Mouse (Mus musculus): ENCODE measurements at regions not wholly inside any gene's neighbourhood (a gene's known extent, or its start where the extent isn't known, plus 50 kb on each side); places are given as distances from the start of the nearest gene placed in this dataset.
A peak's percentile ranks its signal among the peaks of the same experiment; 100 is the strongest.

DNA sequence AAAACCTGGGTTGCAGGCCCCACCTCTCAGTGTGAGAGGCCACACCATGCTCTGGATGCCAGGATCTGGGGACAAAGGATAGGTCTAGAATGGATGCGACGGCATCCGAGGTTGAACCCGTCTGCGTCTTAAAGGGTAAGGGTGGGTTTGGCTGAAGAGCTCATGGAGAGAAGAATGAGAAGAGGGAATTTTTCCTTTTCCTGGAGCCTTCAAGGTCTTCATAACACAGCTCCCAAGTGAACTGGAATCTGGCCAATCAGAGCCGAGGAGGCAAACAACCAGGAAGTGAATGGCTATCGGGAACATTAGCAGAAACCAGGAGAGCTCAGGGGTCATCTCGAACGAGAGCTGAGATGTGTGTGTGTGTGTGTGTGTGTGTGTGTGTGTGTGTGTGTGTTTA is 320.1 kb downstream of the Med13l start:
- no peak for DNase-seq (ENCODE audit: low spot score in 2 of 2)

DNA sequence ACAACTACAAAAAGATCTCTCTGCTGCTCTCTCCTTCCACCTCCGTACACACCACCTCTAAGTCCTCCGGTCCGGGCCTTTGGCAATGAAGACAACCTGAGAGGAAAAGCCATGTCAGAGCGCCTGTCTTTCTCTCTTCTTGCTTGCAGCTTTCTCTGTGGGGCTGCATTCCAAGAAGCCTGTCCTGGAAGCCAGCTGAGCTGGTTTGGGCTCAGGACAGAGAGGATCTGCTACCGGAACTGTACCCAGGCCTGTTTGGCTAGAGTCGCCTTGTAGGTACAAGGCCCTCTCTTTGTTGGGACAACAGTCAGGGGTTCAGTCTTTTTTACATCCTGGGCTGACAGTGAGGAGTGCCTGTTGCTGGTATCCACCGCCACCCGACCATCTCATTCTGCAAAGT is 321.4 kb downstream of the Med13l start:
- no peak for DNase-seq (ENCODE audit: low spot score in 2 of 2)

DNA sequence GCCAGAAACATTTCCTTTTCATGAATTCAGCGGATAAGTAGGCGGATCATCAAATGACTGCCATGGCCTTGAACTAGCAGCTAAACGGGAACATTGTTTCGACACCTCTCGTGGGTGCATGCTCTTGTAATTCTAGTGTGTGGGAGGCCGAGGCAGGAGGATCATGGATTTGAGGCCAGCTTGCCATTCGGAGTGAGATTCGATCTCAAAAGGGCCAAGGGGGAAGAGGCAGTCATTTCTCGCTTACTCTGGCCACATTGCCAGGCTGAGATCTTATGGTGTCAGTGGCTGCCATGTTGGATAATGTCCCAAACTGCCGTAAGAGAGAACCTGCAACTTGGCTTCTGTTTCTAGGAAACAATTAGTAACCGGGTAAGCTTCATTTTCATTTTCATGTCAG is 327.7 kb downstream of the Med13l start:
- no peak for DNase-seq (ENCODE audit: low spot score in 2 of 2)

DNA sequence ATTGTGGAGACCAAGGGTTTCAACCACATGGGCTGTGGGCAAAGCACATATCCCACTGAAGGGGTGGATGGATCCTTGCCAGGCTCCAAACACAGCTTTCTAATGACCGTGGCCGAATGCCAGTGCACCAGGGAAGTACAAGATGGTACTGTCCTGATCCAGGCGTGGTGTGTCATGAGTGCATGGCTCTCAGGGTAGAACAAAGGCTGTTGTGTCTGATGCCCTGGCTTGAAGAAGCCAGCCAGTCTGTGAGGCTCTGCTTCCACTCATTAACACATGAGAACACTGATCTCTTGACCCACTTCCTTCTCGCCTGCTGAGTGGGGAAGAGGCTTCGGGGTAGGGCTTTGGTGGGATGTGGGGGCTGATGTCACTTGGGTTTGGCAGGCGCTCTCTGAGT is 330.7 kb downstream of the Med13l start:
- DNase-seq (ENCODE audit: low spot score in 2 of 2) = peak in 1 of 2 experiments; percentile 19

DNA sequence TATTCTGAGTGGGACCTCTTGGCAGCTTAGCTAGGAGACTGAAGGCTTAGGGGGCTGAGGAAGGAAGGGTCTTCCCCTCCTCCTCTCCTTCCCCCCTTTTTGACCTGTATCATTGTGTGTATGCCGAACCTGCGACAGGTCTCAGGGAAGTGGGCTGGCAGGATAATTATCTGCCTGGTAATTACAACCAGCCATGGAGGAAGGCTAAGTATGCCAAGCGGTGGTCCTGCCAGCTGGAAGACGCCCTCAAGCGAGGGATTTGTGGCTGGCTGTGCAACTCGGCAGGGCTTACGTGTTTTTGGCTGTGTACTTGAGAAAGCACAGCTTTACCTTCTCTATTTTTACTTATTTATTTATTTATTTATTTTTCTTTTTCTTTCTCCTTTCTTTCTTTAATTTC is 347.7 kb downstream of the Med13l start:
- DNase-seq (ENCODE audit: low spot score in 2 of 2) = no peak

DNA sequence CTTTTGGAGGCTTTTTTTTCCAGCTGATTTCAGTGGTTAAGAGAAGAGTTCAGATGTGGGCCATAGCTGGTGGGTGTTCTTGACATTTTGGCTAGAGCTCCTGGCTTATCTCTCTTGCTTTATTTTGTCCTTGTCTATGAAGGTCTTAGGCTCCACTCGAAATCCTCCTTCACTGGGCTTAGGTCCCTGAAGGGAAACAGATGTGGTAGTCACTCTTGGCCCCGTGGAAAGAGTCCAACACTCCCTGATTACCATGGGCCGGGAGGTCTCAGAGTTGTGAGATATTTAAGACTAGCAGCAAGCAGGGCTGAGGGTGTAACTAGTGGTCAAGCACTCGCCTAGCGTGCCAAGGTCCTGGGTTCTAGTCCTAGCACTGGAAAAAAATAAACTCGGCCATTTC is 349.3 kb downstream of the Med13l start:
- DNase-seq (ENCODE audit: low spot score in 2 of 2) = no peak

DNA sequence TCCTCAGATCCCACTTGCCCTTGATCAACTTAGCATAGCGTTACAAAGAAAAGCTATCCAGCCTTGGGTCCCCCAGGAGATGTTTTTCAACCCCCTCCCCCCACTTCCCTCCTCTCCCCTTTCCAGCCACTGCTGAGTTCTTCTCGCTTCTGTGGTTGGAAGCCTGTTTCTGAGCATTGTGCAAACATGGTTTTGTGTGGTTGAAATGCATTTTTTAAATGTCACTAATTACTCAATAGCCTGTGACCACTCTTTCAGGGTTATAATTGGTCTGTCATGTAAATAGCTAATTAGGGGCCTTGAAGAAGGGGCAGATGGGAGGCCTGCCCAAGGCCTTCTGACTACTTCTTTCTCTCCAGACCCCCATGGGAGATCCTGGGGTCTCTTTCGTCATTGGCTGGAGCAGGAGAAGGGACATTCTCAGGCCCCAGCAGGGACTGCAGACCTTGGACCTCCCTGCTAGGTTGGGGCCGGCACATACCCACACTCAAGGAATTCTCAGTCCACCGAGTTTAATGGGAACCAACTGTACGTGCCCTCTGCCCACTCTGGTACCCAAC is 353.8 kb downstream of the Med13l start:
- no peak for DNase-seq (ENCODE audit: low spot score in 2 of 2)

DNA sequence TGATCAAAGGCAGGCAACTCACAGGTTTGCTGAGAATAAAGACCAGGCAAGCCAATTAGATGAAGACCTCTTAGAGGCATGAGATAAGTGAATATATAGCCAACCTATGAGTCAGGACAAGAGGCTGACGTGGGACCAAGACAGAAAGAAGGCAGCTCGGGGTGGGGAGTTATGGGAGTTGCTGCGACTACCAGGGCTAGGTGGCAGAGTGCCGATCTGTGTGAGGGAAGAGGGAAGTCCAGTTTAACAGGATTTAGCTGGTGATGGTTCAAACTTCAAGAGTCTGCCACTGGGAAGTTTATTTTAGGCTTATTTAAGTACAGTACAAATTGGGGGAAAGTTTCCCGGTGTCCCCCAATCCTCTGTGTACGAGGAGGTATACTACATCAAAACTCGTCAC is 362.9 kb downstream of the Med13l start:
- no peak for DNase-seq (ENCODE audit: low spot score in 2 of 2)

DNA sequence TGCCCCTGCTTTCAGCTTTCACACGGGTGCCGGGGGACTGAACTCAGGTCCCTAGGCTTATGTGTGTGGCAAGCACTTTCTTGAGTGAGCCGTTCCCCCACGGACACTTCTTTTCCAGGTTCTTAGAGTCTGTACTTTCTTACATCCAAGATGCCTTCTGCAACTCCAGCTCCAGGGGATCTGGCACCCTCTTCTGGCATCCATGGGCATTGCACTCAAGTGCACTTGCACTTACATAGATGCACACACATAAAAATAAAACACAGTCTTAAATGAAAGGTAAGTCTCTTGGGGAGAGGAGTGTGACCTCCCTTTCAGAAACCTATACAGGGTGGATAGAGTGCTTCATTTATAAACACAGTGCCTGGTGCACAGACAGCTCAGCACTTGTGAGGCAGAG is 368.6 kb downstream of the Med13l start:
- no peak for DNase-seq (ENCODE audit: low spot score in 2 of 2)

DNA sequence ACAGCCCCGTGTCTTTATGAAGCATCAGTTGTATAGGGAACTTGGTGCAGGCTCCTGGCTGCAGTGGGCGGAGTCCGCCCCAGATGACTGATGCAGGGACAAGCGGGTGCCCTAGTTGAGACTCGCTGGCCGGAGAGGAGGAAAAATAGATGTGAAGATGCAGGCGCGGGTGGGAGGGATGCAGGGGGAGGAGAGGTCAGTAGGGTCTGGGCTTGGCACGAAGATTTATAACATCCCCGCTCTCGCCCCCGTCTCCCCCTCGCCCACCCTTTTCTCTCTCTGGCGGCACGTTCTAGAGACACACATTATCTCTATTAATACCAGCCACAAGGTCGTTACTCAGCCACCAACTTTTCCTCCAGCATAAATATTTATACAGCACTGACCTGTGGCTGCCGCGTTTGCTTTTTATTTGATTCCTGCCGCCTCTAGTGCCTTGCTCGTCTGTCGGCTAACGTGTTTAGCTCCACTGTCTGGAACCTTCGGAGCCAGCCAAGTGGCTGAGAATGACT is 369.6 kb downstream of the Med13l start:
- no peak for DNase-seq (ENCODE audit: low spot score in 2 of 2)

DNA sequence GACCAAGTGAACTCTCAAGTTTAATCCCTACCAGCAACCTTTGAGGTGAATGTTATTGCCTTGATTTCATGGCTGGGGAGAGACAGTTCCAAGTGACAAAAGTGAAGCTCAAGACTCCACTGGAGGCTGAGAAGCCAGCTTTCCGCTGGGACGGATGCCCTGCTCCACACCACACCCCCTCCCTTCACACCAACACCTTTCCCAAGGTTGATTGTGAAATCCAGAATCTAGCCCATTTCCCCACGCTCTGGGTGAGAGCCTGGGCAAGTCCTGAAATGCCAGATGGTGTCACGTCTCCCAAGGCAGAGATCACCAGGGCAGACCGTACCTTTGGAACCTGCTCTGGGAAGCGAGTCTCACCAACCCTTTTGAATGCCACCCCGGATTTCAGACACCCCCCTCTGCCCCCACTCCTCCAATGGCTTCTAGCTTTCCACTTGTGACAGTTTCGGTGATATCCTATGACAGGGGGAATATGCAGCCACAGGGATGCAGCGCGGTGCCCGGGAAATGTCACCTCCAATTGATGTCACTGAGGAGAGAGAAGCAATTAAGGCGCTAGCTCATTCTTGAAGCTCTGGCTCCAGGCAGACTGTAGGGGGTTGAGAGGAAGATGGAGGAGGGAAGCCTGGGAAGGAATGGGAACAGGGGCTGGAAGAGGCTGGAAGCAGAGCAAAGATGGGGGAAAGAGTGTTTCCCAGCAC is 379.0 kb downstream of the Med13l start:
- DNase-seq (ENCODE audit: low spot score in 2 of 2) = no peak

DNA sequence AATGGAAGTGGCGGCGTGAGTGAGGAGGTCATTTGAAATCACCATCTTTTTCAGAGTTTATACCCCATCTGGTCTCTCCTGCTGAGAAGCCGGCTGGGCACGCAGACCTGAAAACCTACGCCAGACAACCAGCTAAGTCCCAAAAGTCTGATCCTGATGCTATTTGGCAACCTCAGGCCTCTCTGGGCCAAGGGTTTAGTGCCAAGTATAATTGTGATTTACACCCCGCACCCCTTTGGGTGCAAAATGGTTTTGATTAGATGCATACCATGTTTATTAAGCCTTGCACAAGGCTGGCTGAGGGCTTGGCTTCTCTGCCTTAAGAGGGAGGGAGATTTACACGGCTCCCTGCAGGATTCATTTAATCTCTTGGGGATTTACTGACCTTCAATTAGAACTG is 383.8 kb downstream of the Med13l start:
- DNase-seq (ENCODE audit: low spot score in 2 of 2) = no peak

DNA sequence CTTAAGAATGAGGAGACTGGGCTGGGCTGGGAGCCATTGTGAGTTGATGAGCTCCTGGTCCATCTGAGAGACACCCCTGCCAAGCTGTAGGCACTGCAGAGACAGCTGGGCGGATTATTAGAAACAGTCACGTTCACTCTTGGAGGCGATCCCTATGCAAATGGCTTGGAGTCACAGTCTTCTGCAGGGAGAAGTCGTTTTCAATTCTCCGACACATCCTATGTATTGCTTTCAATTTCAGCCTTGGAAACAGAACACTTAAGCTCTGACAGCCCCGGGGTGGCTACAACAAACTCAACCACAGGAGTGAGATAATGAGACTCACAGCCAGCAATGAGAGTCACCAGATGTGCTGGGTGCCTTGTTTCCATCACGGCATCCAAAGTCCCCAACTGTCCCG is 385.6 kb downstream of the Med13l start:
- no peak for DNase-seq (ENCODE audit: low spot score in 2 of 2)

DNA sequence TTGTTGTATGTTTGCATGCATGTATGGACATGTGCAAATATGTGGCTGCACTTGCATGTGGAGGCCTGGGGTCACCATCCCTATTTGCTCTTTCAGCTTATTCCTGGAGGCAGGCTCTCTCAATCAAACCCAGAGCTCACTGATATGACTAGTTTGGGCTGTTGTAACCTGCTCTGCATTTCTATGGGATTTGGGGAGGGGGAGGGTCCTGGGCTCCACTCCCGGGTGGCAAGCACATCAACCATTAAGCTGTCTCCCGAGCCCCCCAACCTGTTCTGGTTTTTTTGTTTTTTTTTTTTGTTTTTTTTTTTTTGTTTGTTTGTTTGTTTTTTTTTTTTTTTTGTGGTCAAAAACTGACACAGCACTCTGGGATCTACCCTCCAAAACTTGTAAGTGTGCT is 386.5 kb downstream of the Med13l start:
- DNase-seq (ENCODE audit: low spot score in 2 of 2) = no peak

DNA sequence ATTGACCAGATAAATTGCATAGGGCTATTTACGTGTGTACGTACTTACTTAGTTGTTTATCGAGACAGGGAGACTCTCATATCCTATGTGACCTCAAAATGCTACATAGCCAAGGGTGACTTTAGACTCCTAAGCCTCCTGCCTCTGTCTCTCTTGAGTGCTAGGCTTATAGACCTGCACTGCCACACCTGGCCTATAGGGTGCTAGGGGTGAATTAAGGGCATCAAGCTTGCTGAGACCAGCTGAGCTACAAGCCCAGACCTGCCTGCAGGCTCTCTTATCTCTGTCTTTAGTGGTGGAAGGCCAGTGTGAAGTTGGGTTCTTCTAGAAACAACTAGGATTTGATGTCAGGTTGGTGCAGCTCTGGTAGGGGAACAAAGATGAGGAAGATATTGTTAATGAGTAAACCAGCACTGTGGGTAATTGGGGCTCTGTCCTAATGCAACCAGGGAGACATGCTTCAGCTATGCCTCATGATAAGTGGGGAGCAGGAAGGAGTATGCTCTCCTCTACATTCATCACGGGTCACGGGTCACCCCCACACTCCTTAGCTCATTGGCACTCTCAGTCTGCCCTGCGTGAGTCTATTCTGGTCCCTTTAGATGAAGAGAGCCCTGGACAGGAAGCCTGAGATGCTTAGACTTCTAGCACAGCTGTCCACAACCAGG is 387.8 kb downstream of the Med13l start:
- DNase-seq (ENCODE audit: low spot score in 2 of 2) = no peak

DNA sequence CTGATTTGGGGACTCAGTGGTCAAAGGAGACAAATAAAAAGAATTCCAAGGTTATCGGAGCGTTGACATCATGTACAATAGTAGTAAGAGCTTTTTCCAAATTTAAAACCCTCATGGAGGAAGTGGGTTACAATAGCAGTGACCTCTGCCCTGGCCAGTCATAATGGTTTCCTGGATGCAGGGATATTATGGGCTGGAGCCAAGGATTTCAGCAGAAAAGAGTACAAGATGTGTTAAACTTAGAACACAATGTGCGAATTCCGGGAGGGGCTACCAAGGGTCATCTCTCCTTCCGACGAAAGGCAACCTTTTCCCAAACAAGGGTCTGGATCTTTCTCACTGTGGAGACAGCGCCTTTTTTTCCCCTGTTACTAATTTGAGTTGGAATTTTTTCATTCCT is 390.6 kb downstream of the Med13l start:
- no peak for DNase-seq (ENCODE audit: low spot score in 2 of 2)

DNA sequence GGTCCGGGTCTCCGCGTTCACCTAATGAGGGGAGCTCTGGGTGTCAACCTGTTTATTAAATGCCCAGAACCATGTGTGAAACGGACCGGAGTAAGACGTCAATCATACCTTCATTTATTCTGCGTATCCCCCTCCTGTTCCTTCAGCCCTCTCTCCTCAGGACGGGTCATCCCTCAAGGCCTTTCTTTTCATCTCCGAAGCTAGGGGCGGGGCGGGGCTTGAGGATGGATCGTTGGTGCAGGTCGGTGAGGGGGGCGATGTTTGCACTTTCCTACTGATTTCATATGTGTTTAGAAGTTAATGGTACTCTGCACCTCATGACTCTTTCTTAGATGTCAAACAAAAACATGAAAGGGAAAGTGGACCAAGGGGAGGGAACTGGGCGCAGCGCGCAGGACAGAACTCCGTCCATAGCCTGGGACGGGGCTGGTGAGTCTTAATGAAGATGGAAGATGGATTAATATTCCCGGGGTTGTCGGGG is 400.1 kb downstream of the Med13l start:
- DNase-seq (ENCODE audit: low spot score in 2 of 2) = no peak

DNA sequence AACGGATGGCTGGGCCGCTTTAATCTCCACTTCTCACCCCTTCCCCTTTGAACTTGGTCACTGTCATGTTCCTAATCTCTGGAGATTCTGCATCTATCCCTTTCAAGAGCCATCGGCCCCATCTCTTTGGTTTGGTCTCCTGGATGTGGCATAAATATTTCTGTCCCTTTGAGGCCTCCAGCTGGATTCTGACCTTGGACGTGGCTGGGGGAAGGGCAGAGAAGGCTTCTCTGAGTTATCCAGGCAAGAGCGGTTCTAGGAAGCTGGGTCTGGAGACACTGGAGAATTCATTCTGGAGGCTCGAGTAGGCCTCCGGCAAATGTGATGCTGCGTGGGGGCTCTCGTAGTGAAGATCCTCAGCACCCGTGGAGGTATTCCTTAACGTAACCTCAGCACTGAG is 400.6 kb downstream of the Med13l start:
- no peak for DNase-seq (ENCODE audit: low spot score in 2 of 2)

DNA sequence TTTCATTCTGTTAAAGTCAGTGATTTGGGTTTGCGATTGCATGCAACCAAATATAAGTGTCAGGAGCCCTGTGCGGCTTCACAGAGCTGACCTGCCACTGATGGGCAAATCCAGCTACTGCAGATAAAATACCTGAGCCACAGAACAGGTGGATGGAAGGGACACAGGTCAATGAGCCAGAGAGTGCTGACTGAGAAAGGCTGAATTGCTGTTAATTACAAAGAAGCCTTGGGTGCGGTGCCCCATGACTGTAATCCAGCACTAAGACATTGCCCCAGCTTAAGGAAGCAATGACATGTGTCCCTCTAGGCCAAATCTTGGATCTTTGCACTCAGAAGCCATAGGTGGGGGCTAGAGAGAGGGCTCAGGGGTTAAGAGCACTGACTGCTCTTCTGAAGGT is 401.7 kb downstream of the Med13l start:
- no peak for DNase-seq (ENCODE audit: low spot score in 2 of 2)

DNA sequence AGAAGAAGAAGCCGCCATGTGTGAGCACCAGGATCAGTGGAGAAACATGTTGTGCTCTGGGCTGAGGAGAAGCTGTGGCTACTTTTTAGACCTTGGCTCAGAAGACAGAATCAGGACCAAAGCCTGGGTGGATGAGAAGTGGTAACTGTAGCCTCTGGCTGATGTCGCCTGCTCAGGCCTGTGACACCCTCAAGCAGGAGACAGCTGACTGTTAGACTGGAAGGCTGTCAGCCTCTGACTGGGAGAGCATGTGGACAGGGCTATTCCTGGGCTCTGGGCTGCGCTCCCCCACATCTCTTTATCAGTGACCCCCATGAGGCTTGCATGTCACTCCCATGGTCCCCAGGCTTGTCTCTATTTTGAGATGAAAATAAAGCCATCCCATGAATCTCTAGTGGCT is 402.5 kb downstream of the Med13l start:
- DNase-seq (ENCODE audit: low spot score in 2 of 2) = no peak

DNA sequence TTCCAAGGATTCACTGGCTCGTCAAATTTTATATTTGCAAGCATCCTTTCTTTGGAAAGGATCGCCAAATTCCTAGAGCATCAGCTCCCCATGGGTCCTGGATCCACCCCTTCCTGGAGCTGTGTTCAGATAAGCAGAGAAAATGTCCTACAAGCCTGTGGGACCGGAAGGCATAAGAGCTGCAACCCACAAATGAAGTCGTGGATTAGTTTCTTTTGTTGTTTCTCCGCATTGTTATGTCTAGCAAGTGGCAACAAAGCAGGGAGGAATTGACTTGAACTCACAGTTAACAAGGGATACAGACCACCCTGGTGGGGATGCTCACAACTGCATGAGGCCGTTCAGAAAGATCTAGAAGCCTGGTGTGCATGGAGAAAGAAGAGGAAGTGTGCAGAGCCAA is 406.4 kb downstream of the Med13l start:
- no peak for DNase-seq (ENCODE audit: low spot score in 2 of 2)

DNA sequence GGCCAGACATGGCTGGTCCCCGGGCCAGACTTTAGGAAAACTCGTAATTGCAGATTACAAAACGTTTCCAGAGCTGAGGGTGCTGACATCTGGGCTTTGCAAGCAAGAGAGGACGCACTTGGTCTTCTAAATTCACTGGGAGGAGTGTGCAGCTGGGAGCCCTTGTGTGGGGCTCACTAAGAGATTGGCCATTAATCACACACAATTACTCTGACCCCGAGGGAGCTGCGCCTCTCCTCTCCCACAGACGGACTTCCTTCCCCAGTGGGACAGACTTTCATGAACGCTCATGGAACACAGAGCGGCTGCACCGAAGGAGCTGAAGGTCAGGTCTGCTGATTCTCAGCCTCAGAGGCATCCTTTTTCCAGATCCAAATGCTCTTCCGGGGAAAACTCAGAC is 407.2 kb downstream of the Med13l start:
- no peak for DNase-seq (ENCODE audit: low spot score in 2 of 2)

DNA sequence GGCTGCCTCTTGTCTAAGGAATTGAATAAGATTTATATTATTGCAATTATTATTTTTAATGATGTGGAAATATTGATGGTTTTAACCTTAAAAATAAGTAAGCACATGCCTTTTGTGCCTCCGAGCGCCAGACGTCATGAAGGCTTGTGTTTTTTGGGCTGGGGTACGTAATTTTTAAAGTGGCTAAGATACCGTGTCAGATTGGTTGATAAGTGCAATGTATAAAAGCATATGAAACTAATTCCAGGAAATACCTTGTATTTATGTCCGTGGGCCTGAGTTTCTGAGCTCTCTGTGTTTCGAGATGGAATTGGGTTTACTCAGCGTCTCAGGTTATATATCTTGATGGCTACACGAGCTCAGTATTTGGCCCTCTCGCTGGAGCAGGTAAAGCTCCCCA is 414.7 kb downstream of the Med13l start:
- DNase-seq (ENCODE audit: low spot score in 2 of 2) = no peak
